Mouse (Mus musculus): ENCODE data around the gene Ets1. TPM values are rescaled to one million over a fixed set of nuclear protein-coding genes. Genes with fewer than 3 reads are reported as not detected.

The Ets1 gene
- polyA plus RNA-seq, 1 experiment from 2014 or later: 40.8 TPM

DNA sequence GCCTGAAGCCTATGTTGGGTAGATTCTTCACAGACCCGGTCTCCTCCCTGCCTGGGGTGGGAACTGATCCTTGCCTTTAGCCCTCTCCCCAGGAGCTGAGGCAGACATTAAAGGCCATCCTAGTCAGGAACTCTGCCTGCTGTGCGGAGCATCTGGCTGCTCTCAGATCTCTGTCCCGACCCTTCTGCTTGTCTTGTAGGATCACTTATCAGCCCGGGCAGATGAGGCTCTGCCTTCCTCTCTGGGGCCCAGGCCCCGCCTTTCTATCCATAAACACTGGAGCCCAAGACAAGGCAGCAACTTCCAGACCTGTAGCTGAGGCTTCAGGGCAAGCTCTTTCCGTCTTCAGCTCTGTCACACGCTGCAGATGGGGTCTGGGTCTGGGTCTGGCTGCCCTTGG is 28.8 kb upstream of the Ets1 start:
- Histone ChIP-seq H3K27ac (no peak overlapping the region), H3K9me3 (no peaks in the 10 kb centered on the region), H3K4me2 (no peak overlapping the region), H3K4me1 (no peaks in the 10 kb centered on the region), H3K4me3 (no peak overlapping the region), H3K27me3 (peaks cover 12% of the 10 kb centered on the region; the same call in 1 of the 2 replicates), H3K36me3 (no peaks in the 10 kb centered on the region), H3K9ac (no peak overlapping the region)
- ATAC-seq (ENCODE audit: insufficient number of reproducible peaks, insufficient read depth, low FRiP score, low TSS enrichment, low read depth): no peak
- 33% methylated on average over 7 of the region's 7 CpGs for WGBS

DNA sequence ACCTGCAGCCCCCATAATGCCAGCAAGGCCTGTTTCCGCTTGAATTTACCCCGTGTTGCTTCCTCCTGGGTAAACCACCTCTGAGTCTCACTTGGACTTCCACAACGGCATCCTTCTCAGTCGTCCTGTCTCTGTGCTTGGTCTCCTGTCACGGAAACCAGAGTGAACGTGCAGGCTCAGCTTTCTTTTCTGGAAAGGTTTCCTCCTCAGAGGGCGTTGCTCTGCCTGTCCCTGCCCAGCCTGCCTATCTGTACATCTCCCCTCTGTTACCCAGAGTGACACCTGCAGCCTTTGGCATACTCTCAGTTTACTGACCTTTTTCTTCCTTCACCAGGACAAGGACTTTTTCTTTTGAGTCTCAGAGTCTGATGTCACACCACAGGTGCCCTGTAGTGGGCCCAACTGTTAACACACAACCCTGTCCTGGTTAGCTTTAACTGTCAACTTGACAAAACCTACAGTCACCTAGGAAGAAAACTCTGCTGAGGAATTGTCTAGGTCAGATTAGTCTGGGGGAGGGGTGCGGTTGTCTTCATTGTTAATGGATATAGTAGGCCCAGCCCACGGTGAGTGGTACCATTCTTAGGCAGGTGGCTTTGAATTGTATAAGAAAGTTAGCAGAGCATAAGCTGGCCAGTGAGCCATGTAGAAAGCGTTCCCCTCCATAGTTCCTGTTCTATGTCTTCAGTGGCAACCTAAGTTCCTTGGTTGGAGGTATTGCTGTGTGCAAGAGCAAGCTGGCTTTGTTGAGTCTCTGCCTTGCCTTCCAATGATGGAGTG is 27.0 kb upstream of the Ets1 start:
- H3K27ac ChIP-seq: no peak overlapping the region
- peaks cover 10% of the 10 kb centered on the region for H3K4me1 ChIP-seq
- H3K9me3 ChIP-seq: no peaks in the 10 kb centered on the region
- ATAC-seq (ENCODE audit: insufficient number of reproducible peaks, insufficient read depth, low FRiP score, low TSS enrichment, low read depth): no peak
- WGBS: 82% methylated on average over 10 of the region's 10 CpGs
- H3K27me3 ChIP-seq: peaks cover 9% of the 10 kb centered on the region; the same call in 1 of the 2 replicates
- H3K36me3 ChIP-seq: no peaks in the 10 kb centered on the region
- no peak overlapping the region for H3K9ac ChIP-seq
- H3K4me2 ChIP-seq: no peak overlapping the region
- H3K4me3 ChIP-seq: no peak overlapping the region

DNA sequence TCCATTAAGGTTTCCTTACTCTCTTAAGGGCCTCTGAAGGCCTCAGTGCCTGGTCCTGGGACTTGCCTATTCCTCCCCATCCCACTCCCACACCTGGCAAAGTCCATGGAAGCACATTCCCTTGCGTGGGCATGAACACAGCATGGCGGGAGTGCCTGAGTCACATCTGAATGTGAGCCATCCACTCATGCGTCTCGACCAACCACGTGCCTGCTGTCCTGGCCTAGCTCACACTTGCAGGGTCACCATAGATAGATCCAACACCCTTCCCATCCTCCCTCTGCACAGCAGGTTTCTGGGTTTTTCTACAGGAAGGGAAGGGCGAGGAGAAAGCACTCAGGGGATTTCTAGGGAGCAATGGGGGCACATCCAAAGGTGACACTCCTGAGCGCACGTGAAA is 25.8 kb upstream of the Ets1 start:
- no peak for ATAC-seq (ENCODE audit: insufficient number of reproducible peaks, insufficient read depth, low FRiP score, low TSS enrichment, low read depth)
- no peaks in the 10 kb centered on the region for H3K36me3 ChIP-seq
- no peak overlapping the region for H3K4me3 ChIP-seq
- H3K4me2 ChIP-seq: no peak overlapping the region
- H3K27me3 ChIP-seq: peaks cover 8% of the 10 kb centered on the region; the same call in 1 of the 2 replicates
- H3K9me3 ChIP-seq: no peaks in the 10 kb centered on the region
- H3K9ac ChIP-seq: no peak overlapping the region
- WGBS: 90% methylated on average over 8 of the region's 8 CpGs
- H3K27ac ChIP-seq: no peak overlapping the region
- H3K4me1 ChIP-seq: peaks cover 10% of the 10 kb centered on the region

DNA sequence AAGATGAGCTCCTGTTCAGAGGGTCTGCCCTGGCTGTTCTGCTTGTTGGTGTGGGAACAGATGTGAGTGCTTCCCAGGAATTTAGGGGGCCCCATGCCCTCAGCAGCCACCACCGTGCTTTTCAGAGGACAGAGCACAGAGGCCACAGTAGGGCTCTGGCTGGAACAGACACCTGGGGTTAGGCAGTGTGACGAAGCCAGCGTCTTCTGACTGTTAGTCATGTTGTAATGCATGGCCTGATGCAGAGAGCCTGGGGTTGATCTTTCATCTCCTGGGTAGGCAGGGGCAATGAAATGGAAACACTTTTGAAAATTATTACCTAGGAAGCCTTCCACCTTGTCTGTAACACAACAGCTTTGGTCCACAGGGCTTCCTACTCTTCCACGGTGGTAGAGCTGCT is 25.4 kb upstream of the Ets1 start:
- H3K27me3 ChIP-seq: 0 out of 2 replicates have a peak, but pooled peaks cover 4% of the 10 kb centered on the region
- 78% methylated on average over 4 of the region's 4 CpGs for WGBS
- H3K9ac ChIP-seq: no peak overlapping the region
- no peaks in the 10 kb centered on the region for H3K36me3 ChIP-seq
- no peak for ATAC-seq (ENCODE audit: insufficient number of reproducible peaks, insufficient read depth, low FRiP score, low TSS enrichment, low read depth)
- no peak overlapping the region for H3K4me3 ChIP-seq
- no peaks in the 10 kb centered on the region for H3K9me3 ChIP-seq
- peaks cover 10% of the 10 kb centered on the region for H3K4me1 ChIP-seq
- H3K27ac ChIP-seq: no peak overlapping the region
- no peak overlapping the region for H3K4me2 ChIP-seq

DNA sequence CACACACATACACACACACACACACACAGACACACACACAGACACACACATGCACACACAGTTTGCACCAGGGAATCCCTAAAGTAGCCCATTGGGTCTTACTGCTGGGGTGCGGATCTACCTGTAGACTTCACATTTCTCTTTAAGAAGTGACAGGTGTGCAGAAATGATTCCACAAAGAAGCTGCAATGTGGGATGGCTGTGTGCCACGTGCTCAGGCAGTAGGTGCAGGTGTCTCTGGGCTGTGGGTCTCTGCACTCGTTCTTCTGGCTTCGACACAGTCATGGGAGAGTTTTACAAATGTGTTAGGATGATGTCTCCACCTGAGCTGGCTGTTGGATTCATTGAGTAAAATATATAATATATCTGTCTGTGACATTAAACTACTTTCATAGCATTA is 24.7 kb upstream of the Ets1 start:
- Histone ChIP-seq H3K36me3 (no peaks in the 10 kb centered on the region), H3K9ac (no peak overlapping the region), H3K27me3 (no peaks in the 10 kb centered on the region), H3K9me3 (no peaks in the 10 kb centered on the region), H3K27ac (no peak overlapping the region), H3K4me2 (no peak overlapping the region), H3K4me1 (peaks cover 10% of the 10 kb centered on the region), H3K4me3 (no peak overlapping the region)
- no peak for ATAC-seq (ENCODE audit: insufficient number of reproducible peaks, insufficient read depth, low FRiP score, low TSS enrichment, low read depth)
- 83% methylated on average over 4 of the region's 4 CpGs for WGBS

DNA sequence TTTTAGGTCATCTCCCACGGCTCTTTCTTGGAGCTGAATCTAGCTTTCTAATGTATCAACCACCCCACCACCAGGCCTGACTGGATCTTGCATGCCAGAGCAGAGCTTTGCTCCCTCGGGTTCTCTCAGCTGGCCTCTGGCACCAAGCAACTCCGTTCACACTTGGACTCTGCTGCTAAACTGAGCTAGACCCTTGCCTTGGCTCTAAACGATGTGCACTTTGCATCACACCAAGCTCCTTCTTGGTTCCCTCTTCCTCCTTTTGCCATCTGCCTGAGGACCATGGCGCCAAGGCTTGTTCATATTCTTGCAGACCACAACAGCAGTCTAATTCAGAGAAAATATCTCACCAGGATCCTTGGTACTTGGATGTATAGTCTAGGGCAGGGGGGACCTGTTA is 23.6 kb upstream of the Ets1 start:
- no peak for ATAC-seq (ENCODE audit: insufficient number of reproducible peaks, insufficient read depth, low FRiP score, low TSS enrichment, low read depth)
- no peak overlapping the region for H3K27ac ChIP-seq
- H3K4me2 ChIP-seq: no peak overlapping the region
- H3K9me3 ChIP-seq: no peaks in the 10 kb centered on the region
- H3K27me3 ChIP-seq: no peaks in the 10 kb centered on the region
- 92% methylated on average over 5 of the region's 5 CpGs for WGBS
- H3K36me3 ChIP-seq: no peaks in the 10 kb centered on the region
- H3K4me1 ChIP-seq: peaks cover 10% of the 10 kb centered on the region
- no peak overlapping the region for H3K9ac ChIP-seq
- no peak overlapping the region for H3K4me3 ChIP-seq

DNA sequence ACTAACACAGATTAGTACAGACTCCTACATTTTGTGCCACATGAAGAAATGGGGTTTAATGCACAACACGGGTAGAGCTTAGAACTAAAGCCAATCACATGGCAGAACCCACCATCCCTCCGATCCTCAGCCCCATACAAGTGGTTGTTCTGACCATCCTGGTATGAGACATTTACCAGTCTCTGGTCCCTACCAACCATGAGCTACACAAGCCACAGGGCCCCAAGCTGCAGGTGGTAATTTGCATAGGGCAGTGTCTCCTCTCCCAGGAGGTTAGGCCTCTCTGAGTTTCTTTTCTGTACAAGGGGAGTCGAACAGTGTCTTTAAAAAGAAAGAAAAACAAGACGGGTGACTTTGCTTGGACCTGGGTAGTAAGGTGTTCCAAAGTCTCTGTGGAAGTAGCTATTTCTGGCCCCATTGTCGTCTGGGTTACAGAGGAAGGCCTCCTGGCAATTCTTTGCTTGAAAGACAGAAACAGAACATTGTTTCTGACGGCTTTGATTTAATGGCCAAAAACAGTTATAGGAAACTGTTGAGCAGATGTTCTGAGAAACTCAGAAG is 23.1 kb upstream of the Ets1 start:
- ATAC-seq (ENCODE audit: insufficient number of reproducible peaks, insufficient read depth, low FRiP score, low TSS enrichment, low read depth): no peak
- Histone ChIP-seq H3K27ac (no peak overlapping the region), H3K9me3 (no peaks in the 10 kb centered on the region), H3K36me3 (no peaks in the 10 kb centered on the region), H3K9ac (no peak overlapping the region), H3K4me2 (no peak overlapping the region), H3K4me3 (no peak overlapping the region), H3K27me3 (no peaks in the 10 kb centered on the region), H3K4me1 (peaks cover 10% of the 10 kb centered on the region)
- WGBS: 50% methylated on average over 6 of the region's 6 CpGs

DNA sequence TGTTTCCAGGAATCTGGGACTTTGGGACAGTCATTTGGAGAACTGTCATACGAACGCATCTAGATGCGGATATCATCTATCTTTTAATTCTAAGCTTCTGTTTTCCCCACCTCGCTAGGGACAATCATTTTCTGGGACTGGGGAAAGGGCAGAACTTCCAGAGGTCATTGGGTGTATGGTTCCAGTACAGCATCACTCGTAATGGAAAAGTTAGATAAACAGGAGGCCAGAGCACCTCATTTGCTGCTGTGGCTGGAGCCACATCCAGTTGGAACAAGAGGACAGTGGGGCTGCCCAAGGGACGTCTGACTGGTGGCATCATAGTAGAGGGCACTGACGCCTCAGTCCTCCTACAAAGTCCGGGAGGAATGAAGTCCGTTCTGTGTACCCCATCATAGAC is 21.8 kb upstream of the Ets1 start:
- Histone ChIP-seq H3K9ac (no peak overlapping the region), H3K36me3 (no peaks in the 10 kb centered on the region), H3K4me3 (no peak overlapping the region), H3K9me3 (no peaks in the 10 kb centered on the region), H3K4me1 (peaks cover 10% of the 10 kb centered on the region), H3K27me3 (no peaks in the 10 kb centered on the region), H3K27ac (no peak overlapping the region), H3K4me2 (no peak overlapping the region)
- 85% methylated on average over 9 of the region's 9 CpGs for WGBS
- no peak for ATAC-seq (ENCODE audit: insufficient number of reproducible peaks, insufficient read depth, low FRiP score, low TSS enrichment, low read depth)

DNA sequence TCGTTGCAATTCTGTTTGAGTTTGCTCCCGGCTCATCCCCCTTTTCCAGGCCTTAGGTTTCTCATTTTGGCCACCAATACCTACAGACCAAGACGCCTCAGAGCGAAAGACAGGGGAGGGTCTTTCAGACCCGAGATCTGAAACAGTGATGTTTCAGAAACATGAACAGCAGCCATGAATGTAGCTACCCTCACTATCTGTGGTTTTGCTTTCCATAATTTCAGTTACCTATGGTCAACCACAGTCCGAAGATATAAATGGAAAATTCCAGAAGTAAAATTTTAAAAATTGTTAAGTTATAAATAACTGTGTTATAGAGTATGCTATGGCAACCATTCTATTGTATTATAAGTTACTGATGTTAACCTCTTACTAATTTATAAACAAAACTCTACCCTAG is 20.6 kb upstream of the Ets1 start:
- Histone ChIP-seq H3K27me3 (no peaks in the 10 kb centered on the region), H3K36me3 (no peaks in the 10 kb centered on the region), H3K4me1 (peaks cover 10% of the 10 kb centered on the region), H3K27ac (no peak overlapping the region), H3K4me3 (no peak overlapping the region), H3K4me2 (no peak overlapping the region), H3K9me3 (no peaks in the 10 kb centered on the region), H3K9ac (no peak overlapping the region)
- WGBS: 88% methylated on average over 6 of the region's 6 CpGs
- ATAC-seq (ENCODE audit: insufficient number of reproducible peaks, insufficient read depth, low FRiP score, low TSS enrichment, low read depth): no peak

DNA sequence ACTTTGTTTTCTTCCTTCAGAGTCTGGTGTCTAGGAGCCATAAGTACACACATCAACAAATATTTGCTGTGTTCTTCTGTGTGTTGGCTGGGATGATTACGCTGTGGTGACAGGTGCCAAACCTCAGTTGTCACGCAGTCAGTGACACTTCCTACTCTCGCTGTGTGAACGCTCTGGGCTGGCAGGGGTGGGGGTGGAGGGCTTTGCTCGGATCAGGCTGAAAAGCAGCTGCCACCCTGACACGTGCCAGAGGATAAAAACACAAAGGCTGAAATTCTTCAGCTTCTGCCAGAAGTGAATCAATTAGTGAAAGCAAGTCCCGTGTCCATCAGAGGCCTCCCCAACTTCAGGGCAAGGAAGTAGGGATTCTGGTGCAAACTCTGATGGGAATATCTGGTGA is 20.0 kb upstream of the Ets1 start:
- WGBS: 49% methylated on average over 7 of the region's 7 CpGs
- Histone ChIP-seq H3K4me2 (no peak overlapping the region), H3K27me3 (no peaks in the 10 kb centered on the region)

DNA sequence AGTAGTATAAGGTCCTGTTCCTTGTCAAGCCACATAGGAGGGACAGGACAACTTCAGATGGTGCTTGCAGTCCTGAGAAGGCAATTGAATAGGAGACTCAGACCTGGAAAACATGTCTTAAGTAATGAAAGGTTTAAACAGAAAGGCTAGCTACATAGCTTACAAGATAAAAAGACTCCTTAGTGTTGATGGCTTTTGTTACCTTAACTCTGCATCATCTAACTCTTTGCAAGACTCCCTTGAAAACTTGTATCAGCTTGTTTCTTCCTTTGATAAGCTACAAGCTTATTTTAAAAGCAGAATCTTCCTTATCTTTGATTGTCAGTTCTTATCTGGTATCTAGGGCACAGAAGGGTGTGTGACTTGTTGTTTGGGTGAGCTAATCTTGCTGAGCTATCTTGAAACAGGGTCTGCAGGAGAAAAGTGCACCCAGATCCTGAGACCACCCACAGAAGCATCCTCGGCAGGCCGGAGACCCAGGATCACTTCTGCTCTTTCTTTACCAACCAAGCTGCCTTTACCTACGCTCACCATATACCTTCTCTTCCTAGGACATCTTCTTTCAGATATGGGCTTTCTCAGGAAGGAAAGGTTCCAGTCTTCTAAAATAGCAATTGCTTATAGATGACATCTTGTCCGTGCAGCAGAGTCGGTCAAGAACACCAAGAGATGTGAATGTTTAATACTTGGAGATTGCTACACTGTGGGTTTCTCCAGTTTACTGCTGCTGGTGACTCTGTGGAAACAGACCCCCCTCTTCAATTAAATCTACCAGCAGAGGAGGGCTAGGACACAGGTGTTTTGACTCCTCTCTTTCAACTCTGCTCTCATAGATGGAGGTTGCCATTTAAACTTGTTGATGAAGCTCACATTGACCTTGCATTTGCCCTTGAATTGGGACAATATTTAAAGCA is 19.2 kb upstream of the Ets1 start:
- no peaks in the 10 kb centered on the region for H3K9me3 ChIP-seq
- no peaks in the 10 kb centered on the region for H3K27me3 ChIP-seq
- ATAC-seq (ENCODE audit: insufficient number of reproducible peaks, insufficient read depth, low FRiP score, low TSS enrichment, low read depth): no peak
- no peak overlapping the region for H3K4me2 ChIP-seq
- 89% methylated on average over 5 of the region's 5 CpGs for WGBS
- no peak overlapping the region for H3K9ac ChIP-seq
- H3K36me3 ChIP-seq: no peaks in the 10 kb centered on the region
- no peak overlapping the region for H3K4me3 ChIP-seq
- H3K4me1 ChIP-seq: peaks cover 10% of the 10 kb centered on the region
- H3K27ac ChIP-seq: no peak overlapping the region

More for the DNA sequence above, 20.0 kb upstream of the Ets1 start:
- H3K4me1 ChIP-seq: peaks cover 10% of the 10 kb centered on the region
- no peak overlapping the region for H3K9ac ChIP-seq
- no peaks in the 10 kb centered on the region for H3K36me3 ChIP-seq
- no peaks in the 10 kb centered on the region for H3K9me3 ChIP-seq
- H3K27ac ChIP-seq: no peak overlapping the region
- no peak for ATAC-seq (ENCODE audit: insufficient number of reproducible peaks, insufficient read depth, low FRiP score, low TSS enrichment, low read depth)
- H3K4me3 ChIP-seq: no peak overlapping the region

Measured in embryonic facial prominence, embryonic 13.5 days (tissue).